Mouse (Mus musculus): ENCODE results near the gene Scarf1. TPM values are rescaled to one million over a fixed set of nuclear protein-coding genes. Genes with fewer than 3 reads are reported as not detected.
A peak's percentile ranks its signal among the peaks of the same experiment; 100 is the strongest.

The Scarf1 gene
- polyA plus RNA-seq, 1 experiment from 2014 or later = 3.2 TPM

GRCm38 (mm10) chr11:75468410-75468809, 44.9 kb upstream of the Scarf1 start:
- 63% methylated on average over 7 of the region's 7 CpGs for WGBS
- H3K4me2 ChIP-seq (replicated peaks; ENCODE audit: low read depth) = peak overlapping the region; percentile 82
- H3K9ac ChIP-seq (ENCODE audit: low read depth, low read length) = peak overlapping the region; percentile 50
- peaks cover 16% of the 10 kb centered on the region; the same call in 1 of the 2 replicates for H3K4me1 ChIP-seq (replicated peaks; ENCODE audit: control insufficient read depth, insufficient read depth, low read length)
- ATAC-seq = no peak
- peaks cover 19% of the 10 kb centered on the region for H3K36me3 ChIP-seq (ENCODE audit: control insufficient read depth, insufficient read depth)
- no peak overlapping the region for H3K27ac ChIP-seq (ENCODE audit: low read depth, low read length)
- H3K4me3 ChIP-seq (ENCODE audit: low read depth, low read length) = peak overlapping the region; percentile 43
- TF ChIP-seq CTCF (IDR thresholded peaks at IDR 0.05; ENCODE audit: low read depth) = no peak
- H3K27me3 ChIP-seq (replicated peaks; ENCODE audit: control insufficient read depth, insufficient read depth, low read length) = no peaks in the 10 kb centered on the region
- no peaks in the 10 kb centered on the region for H3K9me3 ChIP-seq (ENCODE audit: control insufficient read depth)

- Histone ChIP-seq H3K36me3 (ENCODE audit: control insufficient read depth, insufficient read depth) (peaks cover 18% of the 10 kb centered on the region), H3K9ac (ENCODE audit: low read depth, low read length) (no peak overlapping the region), H3K27me3 (replicated peaks; ENCODE audit: control insufficient read depth, insufficient read depth, low read length) (no peaks in the 10 kb centered on the region), H3K4me1 (replicated peaks; ENCODE audit: control insufficient read depth, insufficient read depth, low read length) (peaks cover 13% of the 10 kb centered on the region; the same call in 1 of the 2 replicates), H3K4me2 (replicated peaks; ENCODE audit: low read depth) (0 out of 2 replicates have a peak overlapping the region, but pooled peaks have one; percentile 24), H3K9me3 (ENCODE audit: control insufficient read depth) (no peaks in the 10 kb centered on the region), H3K27ac (ENCODE audit: low read depth, low read length) (peak overlapping the region; percentile 50; the same call in 1 of the 2 replicates), H3K4me3 (ENCODE audit: low read depth, low read length) (no peak overlapping the region)
- ATAC-seq = no peak
- 75% methylated on average over 4 of the region's 4 CpGs for WGBS
- no peak for TF ChIP-seq CTCF (IDR thresholded peaks at IDR 0.05; ENCODE audit: low read depth)
Observed at GRCm38 (mm10) chr11:75469261-75469660, 44.1 kb upstream of the Scarf1 start.

- Histone ChIP-seq H3K27me3 (replicated peaks; ENCODE audit: control insufficient read depth, insufficient read depth, low read length) (no peaks in the 10 kb centered on the region), H3K4me2 (replicated peaks; ENCODE audit: low read depth) (no peak overlapping the region), H3K4me1 (replicated peaks; ENCODE audit: control insufficient read depth, insufficient read depth, low read length) (peaks cover 9% of the 10 kb centered on the region; the same call in 1 of the 2 replicates), H3K9ac (ENCODE audit: low read depth, low read length) (no peak overlapping the region), H3K9me3 (ENCODE audit: control insufficient read depth) (no peaks in the 10 kb centered on the region), H3K27ac (ENCODE audit: low read depth, low read length) (peak overlapping the region; percentile 60), H3K4me3 (ENCODE audit: low read depth, low read length) (no peak overlapping the region), H3K36me3 (ENCODE audit: control insufficient read depth, insufficient read depth) (peaks cover 4% of the 10 kb centered on the region)
- TF ChIP-seq CTCF (IDR thresholded peaks at IDR 0.05; ENCODE audit: low read depth) = no peak
- ATAC-seq = peak; percentile 79
- 54% methylated on average over 3 of the region's 3 CpGs for WGBS
Observed at GRCm38 (mm10) chr11:75470675-75471074, 42.7 kb upstream of the Scarf1 start.

- Histone ChIP-seq H3K9ac (ENCODE audit: low read depth, low read length) (no peak overlapping the region), H3K9me3 (ENCODE audit: control insufficient read depth) (no peaks in the 10 kb centered on the region), H3K36me3 (ENCODE audit: control insufficient read depth, insufficient read depth) (no peaks in the 10 kb centered on the region), H3K4me3 (ENCODE audit: low read depth, low read length) (no peak overlapping the region), H3K27me3 (replicated peaks; ENCODE audit: control insufficient read depth, insufficient read depth, low read length) (no peaks in the 10 kb centered on the region), H3K27ac (ENCODE audit: low read depth, low read length) (no peak overlapping the region), H3K4me1 (replicated peaks; ENCODE audit: control insufficient read depth, insufficient read depth, low read length) (peaks cover 6% of the 10 kb centered on the region; the same call in 1 of the 2 replicates), H3K4me2 (replicated peaks; ENCODE audit: low read depth) (no peak overlapping the region)
- no peak for ATAC-seq
- no peak for TF ChIP-seq CTCF (IDR thresholded peaks at IDR 0.05; ENCODE audit: low read depth)
- 65% methylated on average over 11 of the region's 11 CpGs for WGBS
Observed at GRCm38 (mm10) chr11:75472469-75473081, 40.8 kb upstream of the Scarf1 start.

GRCm38 (mm10) chr11:75473376-75473775, 40.0 kb upstream of the Scarf1 start:
- 68% methylated on average over 7 of the region's 7 CpGs for WGBS
- no peak overlapping the region for H3K9ac ChIP-seq (ENCODE audit: low read depth, low read length)
- no peak overlapping the region for H3K27ac ChIP-seq (ENCODE audit: low read depth, low read length)
- no peak for TF ChIP-seq CTCF (IDR thresholded peaks at IDR 0.05; ENCODE audit: low read depth)
- H3K4me2 ChIP-seq (replicated peaks; ENCODE audit: low read depth) = no peak overlapping the region
- H3K9me3 ChIP-seq (ENCODE audit: control insufficient read depth) = no peaks in the 10 kb centered on the region
- no peaks in the 10 kb centered on the region; the same call in 1 of the 2 replicates for H3K4me1 ChIP-seq (replicated peaks; ENCODE audit: control insufficient read depth, insufficient read depth, low read length)
- ATAC-seq = no peak
- no peaks in the 10 kb centered on the region for H3K36me3 ChIP-seq (ENCODE audit: control insufficient read depth, insufficient read depth)
- no peak overlapping the region for H3K4me3 ChIP-seq (ENCODE audit: low read depth, low read length)
- H3K27me3 ChIP-seq (replicated peaks; ENCODE audit: control insufficient read depth, insufficient read depth, low read length) = no peaks in the 10 kb centered on the region

- Histone ChIP-seq H3K4me2 (replicated peaks; ENCODE audit: low read depth) (peak overlapping the region; percentile 50; the same call in 1 of the 2 replicates), H3K36me3 (ENCODE audit: control insufficient read depth, insufficient read depth) (peaks cover 18% of the 10 kb centered on the region), H3K4me3 (ENCODE audit: low read depth, low read length) (no peak overlapping the region), H3K27me3 (replicated peaks; ENCODE audit: control insufficient read depth, insufficient read depth, low read length) (no peaks in the 10 kb centered on the region), H3K9me3 (ENCODE audit: control insufficient read depth) (no peaks in the 10 kb centered on the region), H3K4me1 (replicated peaks; ENCODE audit: control insufficient read depth, insufficient read depth, low read length) (no peaks in the 10 kb centered on the region), H3K9ac (ENCODE audit: low read depth, low read length) (no peak overlapping the region), H3K27ac (ENCODE audit: low read depth, low read length) (no peak overlapping the region)
- 17% methylated on average over 3 of the region's 3 CpGs for WGBS
- peak; percentile 11 for ATAC-seq
- TF ChIP-seq CTCF (IDR thresholded peaks at IDR 0.05; ENCODE audit: low read depth) = no peak
Observed at GRCm38 (mm10) chr11:75486192-75486591, 27.1 kb upstream of the Scarf1 start.

Data from intestine, postnatal 0 days (tissue).